Mouse (Mus musculus): ENCODE data around the gene Alkbh3. TPM values are rescaled to one million over a fixed set of nuclear protein-coding genes. Genes with fewer than 3 reads are reported as not detected.

Alkbh3 gene
- 36.8 TPM for polyA plus RNA-seq (2014; fragmentation: Illumina TruSeq; extraction: RNeasy Lipid Tissue Mini Kit (QIAGEN cat#74804); ENCODE audit: low read depth, low replicate concordance)

DNA sequence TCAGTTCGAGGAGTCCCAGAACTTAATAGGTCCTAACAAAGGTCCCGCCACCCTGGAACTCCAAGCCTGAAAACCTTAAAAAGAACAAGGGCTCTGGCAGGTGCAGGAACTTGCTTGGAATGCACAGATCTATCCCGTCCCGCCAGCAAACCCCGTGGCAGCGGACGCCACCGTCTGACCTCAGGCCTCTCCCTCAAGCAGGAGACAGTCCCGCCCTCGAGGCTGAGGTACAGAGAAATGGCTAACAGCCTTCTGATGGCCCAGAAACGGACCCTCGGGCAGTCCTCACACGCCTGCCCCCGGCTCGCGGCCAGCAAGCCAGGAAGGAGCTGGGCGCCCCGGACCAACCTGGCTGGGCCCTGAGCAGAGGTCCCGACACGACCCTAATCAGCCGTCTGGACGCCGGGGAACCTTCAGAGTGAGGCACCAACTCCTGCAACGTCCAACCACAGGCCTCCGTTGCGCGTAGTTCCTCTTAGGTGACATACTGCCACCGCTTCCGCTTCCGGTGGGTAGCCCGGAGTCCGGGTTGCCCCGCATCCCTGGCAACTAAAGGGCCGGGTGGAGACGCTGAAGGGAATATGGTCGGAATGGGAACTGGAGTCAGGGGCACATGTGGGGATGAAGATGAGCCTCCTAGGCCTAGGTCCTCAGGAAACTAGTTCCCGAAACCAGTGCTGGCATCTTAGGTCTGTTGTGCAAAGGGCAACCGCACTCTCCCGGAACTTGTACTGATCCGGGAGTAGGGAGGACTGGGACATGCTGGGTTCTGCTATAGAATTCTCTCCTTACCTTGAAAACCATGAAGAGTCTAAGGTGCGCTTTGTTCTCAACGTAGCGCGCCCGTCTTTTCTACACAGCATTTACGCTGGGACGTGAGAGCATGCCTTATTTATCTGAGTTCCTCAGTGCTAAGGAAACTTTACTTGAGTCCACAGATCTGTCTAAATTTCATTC, at the start of gene Alkbh3:
TSS of gene Alkbh3 (minus strand) at position 473 of the 957 bp plus-strand sequence.

DNA sequence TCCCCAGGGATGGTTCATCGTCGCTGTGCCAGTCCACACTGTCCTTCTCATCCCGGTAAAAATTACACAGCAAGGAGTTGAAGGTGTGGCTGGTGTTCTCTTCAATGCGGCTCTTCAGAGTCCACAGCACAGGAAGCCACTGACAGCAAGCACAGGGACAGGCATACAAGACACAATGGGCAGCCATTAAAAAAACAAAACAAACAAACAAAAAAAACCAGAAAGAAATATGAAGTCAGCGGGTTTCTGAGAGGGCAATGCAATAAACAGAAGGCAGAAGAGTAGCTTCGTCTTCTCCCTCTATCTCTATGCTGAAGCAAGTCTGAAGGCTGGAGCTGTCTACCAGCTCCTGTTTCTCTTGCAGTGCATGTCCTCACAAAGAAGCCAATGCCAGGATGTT, 14.4 kb downstream of the Alkbh3 start, which contains the start of gene Gm27027:
TSS of gene Gm27027 (minus strand) at position 101 of the 400 bp plus-strand sequence.

DNA sequence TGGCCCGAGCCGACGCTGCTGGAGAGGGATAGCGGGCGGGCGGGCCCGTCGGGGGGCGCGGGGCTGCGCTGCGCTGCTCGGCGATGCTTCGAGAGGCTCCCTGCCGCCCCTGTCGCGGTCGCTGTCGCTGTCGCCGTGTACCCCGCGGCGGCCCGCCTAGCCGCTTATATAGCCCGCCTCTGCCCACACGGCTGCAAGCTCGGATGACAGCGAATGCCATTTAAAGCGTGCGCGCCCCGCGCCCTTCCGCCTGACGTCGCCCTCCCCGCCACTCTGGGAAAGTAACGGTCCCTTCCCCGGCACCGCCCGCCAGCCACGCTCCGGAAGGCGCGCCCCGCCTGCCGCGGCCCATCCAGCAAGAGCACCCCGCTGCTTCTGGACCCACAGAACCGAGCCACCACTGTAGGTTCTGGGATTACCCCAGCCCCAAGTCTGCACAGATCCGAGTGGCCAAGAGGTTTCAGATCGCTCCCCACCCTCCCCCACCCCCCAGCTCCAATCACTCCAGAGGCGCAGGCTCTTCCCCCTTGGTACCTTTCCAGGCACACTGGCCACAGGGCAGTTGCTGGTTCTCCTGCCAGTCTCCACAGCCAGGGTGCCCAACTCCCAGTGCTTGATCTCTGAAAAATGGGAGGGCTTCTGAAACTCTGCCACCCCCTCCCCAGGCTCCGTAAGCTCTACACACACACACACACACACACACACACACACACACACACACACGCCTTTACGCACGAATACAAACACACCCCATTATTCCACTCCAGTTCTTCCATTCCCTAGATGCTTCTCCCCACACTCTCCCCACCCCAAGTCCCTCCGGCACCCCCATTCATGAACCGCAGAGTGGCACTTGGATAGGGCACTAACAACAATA, 53.5 kb downstream of the Alkbh3 start, which contains the start of gene Gm13889:
TSS of gene Gm13889 (minus strand) at position 294 of the 877 bp plus-strand sequence.

Other genes starting within 250 kb of the Alkbh3 start
- gene Ext2, start 188.2 kb downstream of the Alkbh3 start, polyA plus RNA-seq (2014; fragmentation: Illumina TruSeq; extraction: RNeasy Lipid Tissue Mini Kit (QIAGEN cat#74804); ENCODE audit: low read depth, low replicate concordance) = 46.1 TPM
- gene Accs, start 160.9 kb downstream of the Alkbh3 start, polyA plus RNA-seq (2014; fragmentation: Illumina TruSeq; extraction: RNeasy Lipid Tissue Mini Kit (QIAGEN cat#74804); ENCODE audit: low read depth, low replicate concordance) = 13.6 TPM
- 0.84 TPM for gene Accsl, start 141.7 kb downstream of the Alkbh3 start, polyA plus RNA-seq (2014; fragmentation: Illumina TruSeq; extraction: RNeasy Lipid Tissue Mini Kit (QIAGEN cat#74804); ENCODE audit: low read depth, low replicate concordance)
- gene Gm13889, start 53.6 kb downstream of the Alkbh3 start, polyA plus RNA-seq (2014; fragmentation: Illumina TruSeq; extraction: RNeasy Lipid Tissue Mini Kit (QIAGEN cat#74804); ENCODE audit: low read depth, low replicate concordance) = 7.4 TPM
- gene Gm27027, start 14.5 kb downstream of the Alkbh3 start, polyA plus RNA-seq (2014; fragmentation: Illumina TruSeq; extraction: RNeasy Lipid Tissue Mini Kit (QIAGEN cat#74804); ENCODE audit: low read depth, low replicate concordance) = not detected
- gene Hsd17b12, start 147.2 kb upstream of the Alkbh3 start, polyA plus RNA-seq (2014; fragmentation: Illumina TruSeq; extraction: RNeasy Lipid Tissue Mini Kit (QIAGEN cat#74804); ENCODE audit: low read depth, low replicate concordance) = 98.0 TPM